Mouse (Mus musculus) C2C12 (cell line): Measurements from ENCODE around the gene Erich6.
"Not testable (repeated sequence)": the region's sequence is repeated elsewhere in the genome, so short reads cannot be mapped to it uniquely, and the experiment has no call there.

Source experiments
- CTCF ChIP-seq: IDR thresholded peaks from one replicate; pipeline ENCODE4 v1.5.1; 2011; ENCODE audit not compliant: control insufficient read depth, insufficient read depth, insufficient read length
- MYOG ChIP-seq: IDR thresholded peaks from one replicate; pipeline ENCODE4 v1.6.1; 2011; ENCODE audit not compliant: control insufficient read depth, insufficient read length; ENCODE audit errors: extremely low read depth

- TF ChIP-seq CTCF, MYOG: not testable (repeated sequence)
These were observed 44.3 kb downstream of the Erich6 start for GRCm38 (mm10) chr3:58592666-58593065.
